Mouse (Mus musculus): ENCODE data around the gene Sptbn1.

Gene Sptbn1

GRCm38 (mm10) chr11:30165861-30166550 lies 102.0 kb downstream of the Sptbn1 start:
- DNase-seq = peak in 1 of 2 experiments; percentile 47

GRCm38 (mm10) chr11:30164515-30165214 lies 103.3 kb downstream of the Sptbn1 start:
- no peak for DNase-seq

GRCm38 (mm10) chr11:30163870-30164269 lies 104.1 kb downstream of the Sptbn1 start:
- DNase-seq = no peak

- DNase-seq = no peak
Observed at GRCm38 (mm10) chr11:30163081-30163480, 104.9 kb downstream of the Sptbn1 start.

GRCm38 (mm10) chr11:30161744-30162143 lies 106.2 kb downstream of the Sptbn1 start:
- no peak for DNase-seq

GRCm38 (mm10) chr11:30161173-30161650 lies 106.8 kb downstream of the Sptbn1 start:
- peak; percentile 79 to 92 for DNase-seq

GRCm38 (mm10) chr11:30160625-30161172 lies 107.3 kb downstream of the Sptbn1 start:
- DNase-seq = no peak

- no peak for DNase-seq
Observed at GRCm38 (mm10) chr11:30159545-30160255, 108.3 kb downstream of the Sptbn1 start.

GRCm38 (mm10) chr11:30158028-30158700 lies 109.8 kb downstream of the Sptbn1 start:
- DNase-seq = no peak

GRCm38 (mm10) chr11:30155887-30156286 lies 112.1 kb downstream of the Sptbn1 start:
- DNase-seq = no peak

- DNase-seq = no peak
Observed at GRCm38 (mm10) chr11:30154980-30155379, 113.0 kb downstream of the Sptbn1 start.

- no peak for DNase-seq
Observed at GRCm38 (mm10) chr11:30148888-30149287, 119.1 kb downstream of the Sptbn1 start.

GRCm38 (mm10) chr11:30148378-30148777 lies 119.6 kb downstream of the Sptbn1 start:
- no peak for DNase-seq

- DNase-seq = no peak
Observed at GRCm38 (mm10) chr11:30147882-30148281, 120.1 kb downstream of the Sptbn1 start.

- DNase-seq = no peak
Observed at GRCm38 (mm10) chr11:30143090-30143489, 124.9 kb downstream of the Sptbn1 start.

GRCm38 (mm10) chr11:30139165-30139826 lies 128.7 kb downstream of the Sptbn1 start:
- no peak for DNase-seq

- DNase-seq = no peak
Observed at GRCm38 (mm10) chr11:30137081-30137480, 130.9 kb downstream of the Sptbn1 start.

GRCm38 (mm10) chr11:30134058-30134457 lies 133.9 kb downstream of the Sptbn1 start:
- DNase-seq = no peak

GRCm38 (mm10) chr11:30132581-30132980 lies 135.4 kb downstream of the Sptbn1 start:
- no peak for DNase-seq

- no peak for DNase-seq
Observed at GRCm38 (mm10) chr11:30131640-30132039, 136.3 kb downstream of the Sptbn1 start.

- DNase-seq = no peak
Observed at GRCm38 (mm10) chr11:30129339-30129738, 138.6 kb downstream of the Sptbn1 start.

- no peak for DNase-seq
Observed at GRCm38 (mm10) chr11:30126840-30127239, 141.1 kb downstream of the Sptbn1 start.

Data from lung, postnatal 4 days (tissue).